Mouse (Mus musculus): ENCODE measurements around the gene Sdc3. TPM values are rescaled to one million over a fixed set of nuclear protein-coding genes. Genes with fewer than 3 reads are reported as not detected.

Gene Sdc3
- polyA plus RNA-seq, 1 experiment from 2014 or later: 18.6 TPM

DNA sequence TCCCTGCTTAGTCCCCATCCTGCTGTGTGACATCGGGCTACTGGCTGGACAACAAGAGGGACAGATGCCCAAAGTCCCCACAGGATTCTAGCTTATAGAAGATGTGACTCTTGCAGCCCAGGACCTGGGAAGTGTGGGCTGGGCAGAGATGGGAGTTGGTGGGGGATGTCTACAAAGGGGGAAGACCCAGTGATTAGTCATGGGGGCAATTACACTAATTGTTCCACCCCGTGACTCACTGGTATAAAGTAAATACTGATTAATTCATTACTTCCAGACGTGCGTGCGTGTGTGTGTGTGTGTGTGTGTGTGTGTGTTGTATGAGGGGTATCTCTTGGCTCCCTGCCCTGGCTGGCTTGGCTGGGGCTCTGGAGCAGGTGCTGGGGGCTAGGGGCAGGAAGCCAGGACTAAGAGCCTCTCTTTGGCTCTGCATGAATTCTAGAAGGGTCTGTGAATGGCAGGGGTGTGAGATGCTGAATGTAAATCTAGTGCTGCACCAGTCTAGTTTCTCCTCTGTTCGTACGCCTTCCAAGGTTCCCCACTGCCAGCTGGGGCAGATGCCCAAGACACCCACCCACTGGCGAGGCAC lies 22.5 kb downstream of the Sdc3 start:
- no peaks in the 10 kb centered on the region for H3K27me3 ChIP-seq (ENCODE audit: control insufficient read depth, insufficient read depth, low read length)

DNA sequence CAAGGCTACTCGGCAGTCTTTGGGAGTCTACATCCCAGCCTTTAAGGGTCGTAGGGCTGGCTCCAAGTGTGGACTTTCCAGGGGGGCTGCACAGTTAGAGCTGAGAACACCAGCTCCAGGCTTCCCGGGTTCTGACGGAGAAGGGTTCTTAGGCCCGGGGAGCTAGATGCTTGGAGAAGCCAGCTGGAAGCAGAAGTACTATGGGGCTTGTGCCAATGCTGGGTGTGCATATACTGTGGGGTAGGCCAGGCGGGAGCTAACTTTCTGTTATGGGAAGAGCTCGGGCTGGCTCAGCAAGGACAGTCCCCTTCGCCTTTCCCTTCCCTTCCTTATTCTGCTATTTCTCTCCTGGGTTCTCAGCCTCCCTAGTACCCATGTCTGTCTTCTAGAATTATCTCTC lies 23.5 kb downstream of the Sdc3 start:
- DNase-seq (ENCODE audit: low spot score) (no peak), ATAC-seq (ENCODE audit: insufficient number of reproducible peaks, low FRiP score, low TSS enrichment, low read depth) (no peak)
- H3K4me2 ChIP-seq (ENCODE audit: low read depth, severe bottlenecking): no peak overlapping the region
- no peak overlapping the region for H3K9ac ChIP-seq (ENCODE audit: low read length)
- H3K36me3 ChIP-seq (ENCODE audit: control insufficient read depth, insufficient read depth, low read length): no peaks in the 10 kb centered on the region
- H3K4me3 ChIP-seq (ENCODE audit: low read depth, low read length): no peak overlapping the region
- H3K9me3 ChIP-seq (ENCODE audit: control insufficient read depth, low read length): no peaks in the 10 kb centered on the region
- no peak overlapping the region for H3K27ac ChIP-seq (replicated peaks; ENCODE audit: low read depth, low read length)
- peaks cover 5% of the 10 kb centered on the region; the same call in 1 of the 2 replicates for H3K4me1 ChIP-seq (ENCODE audit: control insufficient read depth, insufficient read depth, low read length)
- WGBS: 89% methylated on average over 8 of the region's 8 CpGs
- no peaks in the 10 kb centered on the region for H3K27me3 ChIP-seq (ENCODE audit: control insufficient read depth, insufficient read depth, low read length)

More for the DNA sequence above, 22.5 kb downstream of the Sdc3 start:
- Histone ChIP-seq H3K4me3 (ENCODE audit: low read depth, low read length) (no peak overlapping the region), H3K9me3 (ENCODE audit: control insufficient read depth, low read length) (no peaks in the 10 kb centered on the region), H3K4me2 (ENCODE audit: low read depth, severe bottlenecking) (no peak overlapping the region), H3K27ac (replicated peaks; ENCODE audit: low read depth, low read length) (no peak overlapping the region), H3K9ac (ENCODE audit: low read length) (no peak overlapping the region), H3K4me1 (ENCODE audit: control insufficient read depth, insufficient read depth, low read length) (peaks cover 5% of the 10 kb centered on the region; the same call in 1 of the 2 replicates), H3K36me3 (ENCODE audit: control insufficient read depth, insufficient read depth, low read length) (no peaks in the 10 kb centered on the region)
- DNase-seq (ENCODE audit: low spot score): no peak
- no peak for ATAC-seq (ENCODE audit: insufficient number of reproducible peaks, low FRiP score, low TSS enrichment, low read depth)
- WGBS: 79% methylated on average over 8 of the region's 8 CpGs

DNA sequence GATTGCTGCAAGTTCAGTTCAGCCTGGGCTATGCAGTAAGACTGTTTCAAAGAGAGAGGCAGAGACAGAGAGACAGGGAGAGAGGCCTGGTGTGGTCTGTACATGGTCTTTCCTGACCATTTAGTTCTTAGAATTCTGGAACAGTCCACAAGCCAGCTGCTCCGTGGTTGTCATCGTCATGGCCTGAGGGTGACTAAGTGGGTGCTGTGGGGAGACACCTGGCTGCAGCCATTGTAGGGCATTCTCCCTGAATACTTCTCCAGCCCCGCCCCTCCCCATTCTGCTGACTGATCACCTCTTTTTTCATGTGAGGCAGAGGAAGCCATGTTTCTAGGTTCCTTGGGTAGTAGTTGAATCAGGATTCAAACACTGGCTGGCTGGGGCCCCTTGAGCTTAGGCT lies 27.5 kb downstream of the Sdc3 start:
- H3K4me2 ChIP-seq (ENCODE audit: low read depth, severe bottlenecking): no peak overlapping the region
- no peak overlapping the region for H3K4me3 ChIP-seq (ENCODE audit: low read depth, low read length)
- H3K27me3 ChIP-seq (ENCODE audit: control insufficient read depth, insufficient read depth, low read length): no peaks in the 10 kb centered on the region
- DNase-seq (ENCODE audit: low spot score): no peak
- no peaks in the 10 kb centered on the region; the same call in 1 of the 2 replicates for H3K36me3 ChIP-seq (ENCODE audit: control insufficient read depth, insufficient read depth, low read length)
- 89% methylated on average over 3 of the region's 3 CpGs for WGBS
- H3K9ac ChIP-seq (ENCODE audit: low read length): no peak overlapping the region
- ATAC-seq (ENCODE audit: insufficient number of reproducible peaks, low FRiP score, low TSS enrichment, low read depth): no peak
- H3K4me1 ChIP-seq (ENCODE audit: control insufficient read depth, insufficient read depth, low read length): no peaks in the 10 kb centered on the region
- H3K9me3 ChIP-seq (ENCODE audit: control insufficient read depth, low read length): no peaks in the 10 kb centered on the region
- H3K27ac ChIP-seq (replicated peaks; ENCODE audit: low read depth, low read length): no peak overlapping the region

DNA sequence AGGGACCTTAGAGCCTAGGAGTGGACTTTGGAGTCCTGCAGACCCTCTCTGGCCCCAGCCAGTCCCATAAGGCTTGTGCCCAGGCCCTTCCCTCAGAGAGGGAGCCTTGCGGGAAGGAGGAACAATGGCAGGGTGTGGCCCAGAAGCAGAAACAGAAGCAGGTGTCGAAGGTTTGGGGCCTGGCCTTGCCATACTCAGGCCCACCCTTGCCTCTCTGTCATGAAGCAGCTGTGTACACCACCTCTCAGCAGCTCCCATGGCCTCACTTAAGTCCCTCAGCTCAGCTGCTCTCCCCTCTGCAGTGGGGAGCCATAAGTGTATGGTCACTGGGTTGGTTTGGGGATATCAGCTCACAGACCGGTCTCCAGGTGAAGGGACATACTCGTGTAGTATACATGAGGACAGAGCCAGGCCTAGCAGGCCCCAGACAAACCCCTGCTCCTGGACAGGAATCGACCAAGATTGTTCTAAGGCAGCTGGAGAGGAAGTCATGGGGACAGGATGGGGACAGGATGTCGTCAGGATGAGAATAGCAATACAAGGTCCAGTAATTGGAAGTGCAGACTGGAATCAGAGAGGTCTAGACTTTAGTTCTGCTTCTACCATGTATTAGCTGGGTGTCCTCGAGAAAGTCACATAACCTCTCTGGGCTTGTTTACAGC lies 28.4 kb downstream of the Sdc3 start:
- DNase-seq (ENCODE audit: low spot score): no peak
- 86% methylated on average over 7 of the region's 7 CpGs for WGBS
- no peak overlapping the region for H3K27ac ChIP-seq (replicated peaks; ENCODE audit: low read depth, low read length)
- H3K4me1 ChIP-seq (ENCODE audit: control insufficient read depth, insufficient read depth, low read length): no peaks in the 10 kb centered on the region
- H3K36me3 ChIP-seq (ENCODE audit: control insufficient read depth, insufficient read depth, low read length): no peaks in the 10 kb centered on the region; the same call in 1 of the 2 replicates
- H3K27me3 ChIP-seq (ENCODE audit: control insufficient read depth, insufficient read depth, low read length): no peaks in the 10 kb centered on the region
- ATAC-seq (ENCODE audit: insufficient number of reproducible peaks, low FRiP score, low TSS enrichment, low read depth): no peak
- H3K9ac ChIP-seq (ENCODE audit: low read length): no peak overlapping the region
- H3K4me2 ChIP-seq (ENCODE audit: low read depth, severe bottlenecking): no peak overlapping the region
- no peak overlapping the region for H3K4me3 ChIP-seq (ENCODE audit: low read depth, low read length)
- H3K9me3 ChIP-seq (ENCODE audit: control insufficient read depth, low read length): no peaks in the 10 kb centered on the region

DNA sequence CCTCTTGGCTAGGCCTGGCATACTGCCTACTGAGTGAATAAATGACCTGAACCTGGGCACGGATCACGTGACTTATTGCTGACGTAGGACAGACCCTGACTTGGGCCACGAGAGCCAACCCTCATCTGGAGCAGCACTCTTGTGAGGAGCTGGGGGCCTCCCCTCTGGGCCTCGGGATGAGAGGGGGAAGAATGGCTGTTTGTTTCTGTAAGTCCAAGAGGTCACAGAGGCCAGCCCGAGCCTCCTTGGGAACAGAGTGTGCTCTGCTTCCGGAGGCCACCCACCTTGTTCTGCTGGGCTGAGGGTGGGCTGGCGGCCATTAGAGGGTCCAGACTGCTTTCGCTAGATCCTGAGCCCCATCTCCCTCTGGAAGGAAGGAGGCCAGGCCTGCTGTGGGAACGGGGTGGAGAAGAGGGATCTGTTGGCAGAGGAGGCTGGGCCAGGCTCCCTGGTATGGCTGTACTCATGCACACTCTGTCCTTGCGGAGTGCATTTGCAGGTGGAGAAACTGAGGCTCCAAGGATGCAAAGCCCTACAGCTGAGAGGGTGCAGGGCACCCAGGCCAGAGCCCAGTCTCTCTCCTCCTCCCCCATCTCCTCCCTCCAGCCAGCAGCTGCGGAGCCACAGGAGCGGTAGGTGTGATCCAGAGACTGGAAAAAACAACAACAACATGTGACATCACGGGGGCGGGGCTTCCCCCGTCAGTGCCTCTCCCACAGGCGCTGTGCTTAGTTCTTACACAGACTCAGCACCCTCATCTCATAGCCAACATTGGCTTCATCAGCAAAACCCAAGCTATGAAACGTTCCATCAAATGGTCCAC lies 36.7 kb downstream of the Sdc3 start:
- Histone ChIP-seq H3K9ac (ENCODE audit: low read length) (peak overlapping the region; percentile 40; the same call in 1 of the 2 replicates), H3K27ac (replicated peaks; ENCODE audit: low read depth, low read length) (peak overlapping the region; percentile 57; the same call in 1 of the 2 replicates), H3K9me3 (ENCODE audit: control insufficient read depth, low read length) (no peaks in the 10 kb centered on the region), H3K4me2 (ENCODE audit: low read depth, severe bottlenecking) (peak overlapping the region; percentile 15; the same call in 1 of the 2 replicates), H3K36me3 (ENCODE audit: control insufficient read depth, insufficient read depth, low read length) (no peaks in the 10 kb centered on the region; the same call in 1 of the 2 replicates), H3K27me3 (ENCODE audit: control insufficient read depth, insufficient read depth, low read length) (no peaks in the 10 kb centered on the region), H3K4me3 (ENCODE audit: low read depth, low read length) (no peak overlapping the region), H3K4me1 (ENCODE audit: control insufficient read depth, insufficient read depth, low read length) (peaks cover 12% of the 10 kb centered on the region)
- DNase-seq (ENCODE audit: low spot score): peak; percentile 73
- peak; percentile 60 for ATAC-seq (ENCODE audit: insufficient number of reproducible peaks, low FRiP score, low TSS enrichment, low read depth)
- WGBS: 10% methylated on average over 18 of the region's 18 CpGs

DNA sequence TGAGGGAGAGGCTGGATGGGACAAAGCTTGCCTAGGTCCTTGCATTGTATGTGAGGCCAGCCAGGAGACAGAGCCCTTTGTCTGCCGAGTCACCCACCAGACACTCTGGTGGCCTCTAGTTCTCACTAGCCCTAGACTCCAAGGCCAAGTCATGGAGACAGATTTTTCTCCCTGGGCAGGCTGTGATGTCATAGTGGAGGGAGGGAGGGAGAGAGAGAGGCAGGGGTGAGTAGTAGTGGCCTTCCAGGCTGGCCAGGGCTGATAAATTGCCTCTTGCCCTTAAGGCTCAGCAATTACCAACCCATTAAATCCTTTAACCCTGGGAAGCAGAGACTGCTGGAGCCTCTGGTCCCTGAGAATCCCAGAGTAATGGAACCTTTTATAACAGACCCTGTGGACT lies 41.8 kb downstream of the Sdc3 start:
- no peaks in the 10 kb centered on the region for H3K36me3 ChIP-seq (ENCODE audit: control insufficient read depth, insufficient read depth, low read length)
- WGBS: 29% methylated on average over 1 of the region's 1 CpGs
- no peak overlapping the region for H3K4me3 ChIP-seq (ENCODE audit: low read depth, low read length)
- DNase-seq (ENCODE audit: low spot score) (peak; percentile 63), ATAC-seq (ENCODE audit: insufficient number of reproducible peaks, low FRiP score, low TSS enrichment, low read depth) (no peak)
- H3K9me3 ChIP-seq (ENCODE audit: control insufficient read depth, low read length): no peaks in the 10 kb centered on the region
- 0 out of 2 replicates have a peak overlapping the region, but pooled peaks have one; percentile 47 for H3K27ac ChIP-seq (replicated peaks; ENCODE audit: low read depth, low read length)
- no peak overlapping the region for H3K9ac ChIP-seq (ENCODE audit: low read length)
- 0 out of 2 replicates have a peak overlapping the region, but pooled peaks have one; percentile 2 for H3K4me2 ChIP-seq (ENCODE audit: low read depth, severe bottlenecking)
- H3K4me1 ChIP-seq (ENCODE audit: control insufficient read depth, insufficient read depth, low read length): peaks cover 31% of the 10 kb centered on the region
- no peaks in the 10 kb centered on the region for H3K27me3 ChIP-seq (ENCODE audit: control insufficient read depth, insufficient read depth, low read length)

DNA sequence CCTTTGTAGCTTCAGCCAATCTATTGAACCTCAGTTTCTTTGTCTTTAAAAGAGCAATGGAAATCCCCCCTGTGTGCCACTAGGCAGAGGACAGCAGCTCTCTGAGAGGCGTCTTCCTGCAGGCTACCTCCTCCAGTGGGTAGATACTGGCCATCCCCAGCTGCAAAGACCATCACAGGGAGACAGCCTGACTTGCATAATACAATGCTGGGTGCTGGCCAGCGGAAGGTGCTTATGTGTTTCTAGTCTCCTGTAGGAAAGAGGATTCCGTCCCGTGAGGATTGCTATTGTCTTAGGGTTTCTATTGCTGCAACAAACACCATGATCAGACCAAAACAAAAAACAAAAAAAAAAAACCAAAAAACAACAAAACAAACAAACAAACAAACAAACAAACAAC lies 43.2 kb downstream of the Sdc3 start:
- DNase-seq (ENCODE audit: low spot score): no peak

More for the DNA sequence above, 43.2 kb downstream of the Sdc3 start:
- Histone ChIP-seq H3K9me3 (ENCODE audit: control insufficient read depth, low read length) (no peaks in the 10 kb centered on the region), H3K36me3 (ENCODE audit: control insufficient read depth, insufficient read depth, low read length) (no peaks in the 10 kb centered on the region), H3K27me3 (ENCODE audit: control insufficient read depth, insufficient read depth, low read length) (no peaks in the 10 kb centered on the region), H3K4me2 (ENCODE audit: low read depth, severe bottlenecking) (no peak overlapping the region), H3K9ac (ENCODE audit: low read length) (no peak overlapping the region), H3K4me1 (ENCODE audit: control insufficient read depth, insufficient read depth, low read length) (peaks cover 31% of the 10 kb centered on the region), H3K27ac (replicated peaks; ENCODE audit: low read depth, low read length) (no peak overlapping the region), H3K4me3 (ENCODE audit: low read depth, low read length) (no peak overlapping the region)
- WGBS: 91% methylated on average over 4 of the region's 4 CpGs
- no peak for ATAC-seq (ENCODE audit: insufficient number of reproducible peaks, low FRiP score, low TSS enrichment, low read depth)
